Mouse (Mus musculus): Measurements from ENCODE around the gene Echs1. TPM values are rescaled to one million over a fixed set of nuclear protein-coding genes. Genes with fewer than 3 reads are reported as not detected.

The Echs1 gene
- total and polyA plus RNA-seq, 3 experiments, result 43.3 to 72.0 (median 47.8) TPM

DNA sequence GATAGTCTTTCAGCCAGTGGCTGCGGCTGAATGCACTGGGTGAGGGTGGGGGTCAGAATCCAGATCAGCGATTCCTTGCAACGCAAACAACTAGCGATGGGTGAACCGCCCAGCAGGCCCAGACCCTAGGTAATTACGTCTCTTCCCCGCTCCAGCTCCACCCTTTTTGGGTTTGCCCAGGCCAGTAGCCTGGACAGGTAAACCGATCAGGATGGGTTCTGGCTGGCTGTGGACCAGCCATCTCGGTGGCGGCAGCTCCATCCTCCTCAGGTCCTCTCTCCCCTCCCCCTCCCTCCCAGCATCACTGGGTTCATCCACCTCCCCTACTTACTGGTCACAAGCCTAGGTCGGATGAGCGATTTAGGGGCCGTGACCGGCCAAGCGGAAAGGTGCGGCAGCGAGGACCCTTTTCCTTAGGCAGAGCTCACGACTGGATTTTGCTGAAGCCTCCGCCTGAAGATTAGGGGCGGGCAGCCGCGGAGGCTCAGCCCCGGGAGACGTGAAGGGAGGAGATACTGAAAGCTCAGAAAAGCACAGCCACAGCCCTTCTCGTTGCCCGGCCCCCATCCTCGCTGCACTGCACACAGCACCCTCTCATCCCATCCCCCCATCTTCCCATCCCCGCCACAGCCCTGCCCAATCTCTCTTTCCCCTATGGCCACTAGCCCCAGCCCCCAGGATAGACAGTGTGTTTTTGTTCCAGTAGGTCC is 38.1 kb upstream of the Echs1 start, which contains the start of gene Sprn:
Gene Sprn (minus strand): TSS at position 660 of the 710 bp plus-strand sequence.
- Histone ChIP-seq H3K4me1 (ENCODE audit: control insufficient read depth in 1 of 2, insufficient read depth in 2 of 2) (no peaks in the 10 kb centered on the region), H3K9ac (ENCODE audit: insufficient read depth, low read depth) (no peak within 1 kb of the TSS), H3K27me3 (replicated peaks) (peaks cover 22% of the 10 kb centered on the region), H3K27ac (ENCODE audit: insufficient read depth, low read depth) (no peak within 1 kb of the TSS), H3K36me3 (replicated peaks in 1 of 2; ENCODE audit: control insufficient read depth in 1 of 2, insufficient read depth in 1 of 2, low read length in 1 of 2) (peaks cover 9 to 34% of the 10 kb centered on the region in 2 experiments), H3K79me2 (replicated peaks; ENCODE audit: control insufficient read depth, extremely low read depth, insufficient read depth, poor library complexity, severe bottlenecking) (no peaks in the 10 kb centered on the region), H3K4me3 (replicated peaks in 1 of 3; ENCODE audit: low read depth in 2 of 3, low read length in 2 of 3, poor library complexity in 1 of 3) (no peak within 1 kb of the TSS), H3K9me3 (replicated peaks; ENCODE audit: low read length) (no peaks in the 10 kb centered on the region), H3K4me2 (ENCODE audit: insufficient read depth, low read depth, poor library complexity, severe bottlenecking) (no peak within 1 kb of the TSS)
- in situ Hi-C loops (cut with MboI; ENCODE audit: low pct_ligation_motif_present, low pct_unique_long_range_greater_than_20kb, low sequenced_read_pairs), result no loop called here
- DNase-seq (ENCODE audit: extremely low read depth), result no peak
- dilution Hi-C loops (cut with MboI; ENCODE audit: extremely low pct_ligation_motif_present, extremely low pct_unique_long_range_greater_than_20kb, low sequenced_read_pairs), result no loop called here
- no peak for TF ChIP-seq CHD1 (IDR thresholded peaks at IDR 0.05; ENCODE audit: low read depth, low read length)
- TF ChIP-seq PAX5 (IDR thresholded peaks at IDR 0.05; ENCODE audit: low read length), result no peak
- TF ChIP-seq ELF1 (IDR thresholded peaks at IDR 0.05; ENCODE audit: low read depth, low read length), result no peak
- no peak for TF ChIP-seq MAFK (IDR thresholded peaks at IDR 0.05; ENCODE audit: insufficient replicate concordance, low read length)
- TF ChIP-seq EP300 (IDR thresholded peaks at IDR 0.05; ENCODE audit: low read length), result no peak
- no peak for TF ChIP-seq CHD2 (IDR thresholded peaks at IDR 0.05; ENCODE audit: low read length)
- TF ChIP-seq E2F4 (IDR thresholded peaks at IDR 0.05; ENCODE audit: insufficient replicate concordance, low read depth, low read length), result no peak
- TF ChIP-seq NRF1 (IDR thresholded peaks at IDR 0.05; ENCODE audit: low read depth, low read length), result no peak
- TF ChIP-seq MAX (IDR thresholded peaks at IDR 0.05; ENCODE audit: low read length), result no peak
- TF ChIP-seq SMC3 (IDR thresholded peaks at IDR 0.05; ENCODE audit: low read depth, low read length), result no peak
- no peak for TF ChIP-seq ZC3H11A (IDR thresholded peaks at IDR 0.05; ENCODE audit: low read depth, low read length)
- TF ChIP-seq ZNF384 (IDR thresholded peaks at IDR 0.05; ENCODE audit: low read depth, low read length), result no peak
- TF ChIP-seq JUN (IDR thresholded peaks at IDR 0.05; ENCODE audit: insufficient read depth, low read depth, low read length), result no peak

GRCm38 (mm10) chr7:140153829-140154217 is 37.5 kb upstream of the Echs1 start:
- TF ChIP-seq RCOR1 (conservative IDR thresholded peaks at IDR 0.05; ENCODE audit: low read depth, low read length) (no peak), NELFE (IDR thresholded peaks at IDR 0.05; ENCODE audit: low read depth, low read length) (no peak), PAX5 (IDR thresholded peaks at IDR 0.05; ENCODE audit: low read length) (no peak), ZNF384 (IDR thresholded peaks at IDR 0.05; ENCODE audit: low read depth, low read length) (no peak), ELF1 (IDR thresholded peaks at IDR 0.05; ENCODE audit: low read depth, low read length) (no peak), E2F4 (IDR thresholded peaks at IDR 0.05; ENCODE audit: insufficient replicate concordance, low read depth, low read length) (no peak), POLR2AphosphoS2 (IDR thresholded peaks at IDR 0.05; ENCODE audit: low read depth, low read length) (no peak), JUN (IDR thresholded peaks at IDR 0.05; ENCODE audit: insufficient read depth, low read depth, low read length) (no peak), CHD2 (IDR thresholded peaks at IDR 0.05; ENCODE audit: low read length) (no peak), ZMIZ1 (IDR thresholded peaks at IDR 0.05; ENCODE audit: low read depth, low read length) (no peak), USF1 (IDR thresholded peaks at IDR 0.05; ENCODE audit: low read depth, low read length) (no peak), BHLHE40 (IDR thresholded peaks at IDR 0.05; ENCODE audit: low read depth, low read length) (no peak), UBTF (IDR thresholded peaks at IDR 0.05; ENCODE audit: low read depth, low read length) (no peak), MAX (IDR thresholded peaks at IDR 0.05; ENCODE audit: low read length) (no peak), TCF12 (IDR thresholded peaks at IDR 0.05; ENCODE audit: low read depth, low read length) (no peak), ZC3H11A (IDR thresholded peaks at IDR 0.05; ENCODE audit: low read depth, low read length) (no peak), RAD21 (IDR thresholded peaks at IDR 0.05; ENCODE audit: low read depth, low read length) (no peak), MEF2A (IDR thresholded peaks at IDR 0.05; ENCODE audit: borderline replicate concordance, low read depth, low read length) (no peak), HCFC1 (IDR thresholded peaks at IDR 0.05; ENCODE audit: low read depth, low read length) (no peak), MXI1 (IDR thresholded peaks at IDR 0.05; ENCODE audit: low read depth, low read length) (no peak)
- Histone ChIP-seq H3K9ac (ENCODE audit: insufficient read depth, low read depth) (no peak overlapping the region), H3K79me2 (replicated peaks; ENCODE audit: control insufficient read depth, extremely low read depth, insufficient read depth, poor library complexity, severe bottlenecking) (no peaks in the 10 kb centered on the region), H3K27me3 (replicated peaks) (peaks cover 16% of the 10 kb centered on the region), H3K4me2 (ENCODE audit: insufficient read depth, low read depth, poor library complexity, severe bottlenecking) (no peak overlapping the region), H3K27ac (ENCODE audit: insufficient read depth, low read depth) (no peak overlapping the region), H3K4me1 (ENCODE audit: control insufficient read depth in 1 of 2, insufficient read depth in 2 of 2) (no peaks in the 10 kb centered on the region), H3K9me3 (replicated peaks; ENCODE audit: low read length) (no peaks in the 10 kb centered on the region), H3K4me3 (replicated peaks in 1 of 3; ENCODE audit: low read depth in 2 of 3, low read length in 2 of 3, poor library complexity in 1 of 3) (no peak overlapping the region), H3K36me3 (replicated peaks in 1 of 2; ENCODE audit: control insufficient read depth in 1 of 2, insufficient read depth in 1 of 2, low read length in 1 of 2) (peaks cover 9 to 39% of the 10 kb centered on the region in 2 experiments)
- in situ Hi-C loops (cut with MboI; ENCODE audit: low pct_ligation_motif_present, low pct_unique_long_range_greater_than_20kb, low sequenced_read_pairs) (no loop called here), dilution Hi-C loops (cut with MboI; ENCODE audit: extremely low pct_ligation_motif_present, extremely low pct_unique_long_range_greater_than_20kb, low sequenced_read_pairs) (no loop called here)
- DNase-seq (ENCODE audit: extremely low read depth), result no peak

All from CH12.LX (cell line).